Mouse (Mus musculus) bone marrow, adult 2 months (tissue): ENCODE measurements around the gene Msantd2. TPM values are rescaled to one million over a fixed set of nuclear protein-coding genes. Genes with fewer than 3 reads are reported as not detected.

Experiments used
- H3K27ac ChIP-seq: fragments of 200-500 bp; 2 replicates; pipeline ENCODE4 v1.5.1; 2012; ENCODE audit warnings: low read depth, mild to moderate bottlenecking, control low read depth, inconsistent platforms, low read length; ENCODE audit not compliant: control insufficient read depth, poor library complexity, insufficient read depth
- H3K4me1 ChIP-seq: fragments of 200-500 bp; 2 replicates; pipeline ENCODE4 v1.6.1; 2011; ENCODE audit warnings: low read length; ENCODE audit not compliant: control insufficient read depth, insufficient read depth
- H3K4me3 ChIP-seq: fragments of 200-500 bp; replicated peaks from 2 replicates; pipeline ENCODE3; 2011; ENCODE audit warnings: mild to moderate bottlenecking, low read depth, low read length, control low read depth; ENCODE audit not compliant: control insufficient read depth
- CTCF ChIP-seq: fragments of 200-500 bp; IDR thresholded peaks from 2 replicates; pipeline ENCODE4 v1.5.1; 2011; ENCODE audit warnings: low read length, control low read depth; ENCODE audit not compliant: control insufficient read depth, insufficient read depth
- POLR2A ChIP-seq: fragments of 200-500 bp; IDR thresholded peaks from 2 replicates; pipeline ENCODE4 v1.6.1; 2011; ENCODE audit warnings: low read depth, mild to moderate bottlenecking, control low read depth, low read length, borderline replicate concordance; ENCODE audit not compliant: control insufficient read depth
- WGBS: fragments of 180-500 bp; shearing (Covaris S2); methylation state at CpG from one replicate; pipeline ENCODE4 v1.1.7; 2018; 5-methylcytosine and 5-hydroxymethylcytosine counted together
- polyA plus RNA-seq: library from polyadenylated mRNA; stranded (reverse); fragments of >200 nt; gene quantifications from 2 replicates; pipeline ENCODE4 v1.2.4, GENCODE M21; 2011; ENCODE audit warnings: low replicate concordance; ENCODE audit not compliant: missing spikeins, insufficient read depth, insufficient read length

Msantd2 gene
- 11.2 and 29.1 TPM in 2 replicates for polyA plus RNA-seq

GRCm38 (mm10) chr9:37488611-37489396 lies at the start of gene Msantd2:
Gene Msantd2, plus strand, starts transcription at chr9:37489319.
- H3K4me1 ChIP-seq, result no peaks in the 10 kb centered on the region
- H3K4me3 ChIP-seq, result peak within 1 kb of the TSS; percentile 92
- under 1% methylated on average over 44 of the region's 44 CpGs for WGBS
- peak; percentile 69; the same call in 1 of the 2 replicates for TF ChIP-seq POLR2A
- TF ChIP-seq CTCF, result no peak
- H3K27ac ChIP-seq, result peak within 1 kb of the TSS; percentile 98

- no peak overlapping the region for H3K4me3 ChIP-seq
- TF ChIP-seq CTCF (no peak), POLR2A (no peak)
- 5% methylated on average over 5 of the region's 5 CpGs for WGBS
- H3K27ac ChIP-seq, result no peak overlapping the region
- no peaks in the 10 kb centered on the region for H3K4me1 ChIP-seq
Measured at GRCm38 (mm10) chr9:37452401-37452800, 36.7 kb upstream of the Msantd2 start.

GRCm38 (mm10) chr9:37453328-37453727 lies 35.8 kb upstream of the Msantd2 start:
- Histone ChIP-seq H3K27ac (no peak overlapping the region), H3K4me1 (no peaks in the 10 kb centered on the region), H3K4me3 (no peak overlapping the region)
- 75% methylated on average over 4 of the region's 4 CpGs for WGBS
- TF ChIP-seq POLR2A (no peak), CTCF (no peak)

GRCm38 (mm10) chr9:37454011-37454492 lies 35.1 kb upstream of the Msantd2 start:
- H3K4me1 ChIP-seq, result no peaks in the 10 kb centered on the region
- no peak for TF ChIP-seq POLR2A
- no peak for TF ChIP-seq CTCF
- no peak overlapping the region for H3K27ac ChIP-seq
- WGBS, result 41% methylated on average over 6 of the region's 6 CpGs
- H3K4me3 ChIP-seq, result no peak overlapping the region

GRCm38 (mm10) chr9:37454991-37455390 lies 34.1 kb upstream of the Msantd2 start:
- 31% methylated on average over 3 of the region's 3 CpGs for WGBS
- Histone ChIP-seq H3K4me1 (no peaks in the 10 kb centered on the region), H3K4me3 (no peak overlapping the region), H3K27ac (no peak overlapping the region)
- TF ChIP-seq POLR2A (no peak), CTCF (no peak)

DNA sequence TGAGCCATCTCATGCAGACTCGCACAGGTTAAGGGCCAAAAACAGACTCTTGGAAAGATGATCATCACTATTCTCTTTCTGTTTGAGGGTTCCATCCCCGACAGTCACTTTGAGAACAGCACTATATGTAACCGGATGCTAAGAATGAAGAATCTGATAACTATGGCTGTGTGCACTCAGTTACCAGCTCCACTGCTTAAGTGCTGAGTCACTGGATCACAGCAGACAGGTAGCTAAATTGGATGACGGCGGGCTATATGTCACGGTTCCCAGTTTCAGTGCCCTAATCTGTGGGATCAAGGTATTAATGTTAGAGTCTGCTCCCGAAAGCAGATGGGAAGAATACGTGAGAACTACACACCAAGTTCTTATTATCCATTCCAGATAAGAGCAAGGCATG lies 33.3 kb upstream of the Msantd2 start:
- Histone ChIP-seq H3K4me1 (no peaks in the 10 kb centered on the region), H3K4me3 (no peak overlapping the region), H3K27ac (no peak overlapping the region)
- TF ChIP-seq CTCF (no peak), POLR2A (no peak)
- whole genome bisulfite sequencing, result 8% methylated on average over 8 of the region's 8 CpGs

GRCm38 (mm10) chr9:37456481-37456910 lies 32.6 kb upstream of the Msantd2 start:
- Histone ChIP-seq H3K4me1 (no peaks in the 10 kb centered on the region), H3K27ac (no peak overlapping the region), H3K4me3 (no peak overlapping the region)
- TF ChIP-seq POLR2A, result peak; percentile 27; the same call in 1 of the 2 replicates
- TF ChIP-seq CTCF, result no peak
- WGBS, result under 1% methylated on average over 20 of the region's 20 CpGs

GRCm38 (mm10) chr9:37457151-37457550 lies 32.0 kb upstream of the Msantd2 start:
- Histone ChIP-seq H3K4me1 (no peaks in the 10 kb centered on the region), H3K4me3 (no peak overlapping the region), H3K27ac (no peak overlapping the region)
- no peak for TF ChIP-seq POLR2A
- no peak for TF ChIP-seq CTCF
- WGBS, result 77% methylated on average over 1 of the region's 1 CpGs

DNA sequence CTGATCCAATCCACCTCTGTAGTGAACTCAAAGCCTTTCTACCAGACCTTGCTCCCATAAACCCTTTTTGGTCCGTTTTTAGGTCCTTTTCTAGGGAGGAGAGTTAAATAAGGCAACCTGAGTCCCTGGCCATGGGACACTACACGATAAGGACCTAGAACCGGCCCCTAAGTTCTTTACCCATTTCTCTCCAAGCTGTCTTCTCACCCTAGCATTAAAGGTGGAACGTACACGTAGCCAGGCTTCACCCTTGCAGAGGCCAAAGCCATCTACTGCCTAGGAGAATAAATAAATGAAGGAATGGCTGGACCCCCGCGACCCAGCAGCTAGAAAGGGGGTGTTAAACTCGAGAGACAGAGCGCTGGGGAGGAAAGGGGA lies 29.5 kb upstream of the Msantd2 start:
- H3K4me3 ChIP-seq, result no peak overlapping the region
- no peak for TF ChIP-seq POLR2A
- no peak for TF ChIP-seq CTCF
- no peak overlapping the region for H3K27ac ChIP-seq
- H3K4me1 ChIP-seq, result no peaks in the 10 kb centered on the region
- WGBS, result 4% methylated on average over 9 of the region's 9 CpGs
